Mouse (Mus musculus): ENCODE results near the gene Trpm3. TPM values are rescaled to one million over a fixed set of nuclear protein-coding genes. Genes with fewer than 3 reads are reported as not detected.
A peak's percentile ranks its signal among the peaks of the same experiment; 100 is the strongest.

The Trpm3 gene
- polyA plus RNA-seq, 1 experiment from 2014 or later, result 4.9 TPM

DNA sequence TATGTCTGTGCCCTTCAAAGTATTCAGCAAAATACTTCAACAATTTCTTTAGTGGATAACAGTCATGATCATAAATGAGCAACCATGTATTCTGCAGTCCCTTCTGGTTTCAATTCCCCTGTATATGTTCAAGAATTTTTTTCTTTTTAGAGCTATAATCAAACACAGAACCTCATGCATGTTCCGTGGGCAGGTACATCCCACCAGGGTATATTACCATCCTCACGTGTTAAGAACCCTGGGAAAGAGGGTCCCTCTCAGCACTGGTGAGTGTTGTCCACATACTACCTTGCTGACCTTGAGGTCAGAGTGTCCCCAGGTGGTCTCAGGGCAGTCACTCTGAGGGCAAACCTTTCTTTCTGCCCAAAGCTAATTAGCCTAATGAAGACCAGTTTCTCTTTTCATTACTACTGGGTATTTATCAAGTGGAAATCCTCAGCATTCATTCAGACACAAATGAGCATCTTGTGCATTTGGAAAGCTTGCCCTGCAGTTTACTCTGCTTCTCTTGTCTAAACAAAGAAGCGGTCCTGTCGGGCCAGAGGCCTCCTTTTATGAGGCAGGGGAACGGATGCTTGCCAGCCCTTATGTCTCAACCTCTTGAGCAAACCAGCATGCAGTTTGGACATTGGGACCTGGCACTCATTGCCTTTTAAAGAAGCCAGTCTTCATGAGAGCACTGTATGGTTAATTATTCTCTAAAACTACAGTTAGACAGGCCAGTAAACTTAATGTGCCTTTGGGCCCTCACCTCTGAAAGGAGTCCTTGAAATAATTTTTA, 562.2 kb downstream of the Trpm3 start:
- WGBS, result 14% methylated on average over 5 of the region's 5 CpGs
- H3K9ac ChIP-seq (replicated peaks; ENCODE audit: low read length), result no peak overlapping the region
- no peaks in the 10 kb centered on the region for H3K9me3 ChIP-seq (replicated peaks; ENCODE audit: control insufficient read depth, low read length)
- no peaks in the 10 kb centered on the region for H3K36me3 ChIP-seq (replicated peaks; ENCODE audit: control insufficient read depth, insufficient read depth, low read depth, low read length)
- H3K4me1 ChIP-seq (ENCODE audit: control insufficient read depth, insufficient read depth, low read length), result no peaks in the 10 kb centered on the region
- no peak overlapping the region for H3K27ac ChIP-seq (replicated peaks; ENCODE audit: low read depth, low read length)
- no peak overlapping the region for H3K4me3 ChIP-seq (ENCODE audit: low read depth, low read length)
- peak; percentile 62; the same call in 1 of the 2 replicates for ATAC-seq (replicated peaks; ENCODE audit: insufficient number of reproducible peaks, low FRiP score, low TSS enrichment, low read depth)
- no peak for DNase-seq (ENCODE audit: low spot score)
- H3K4me2 ChIP-seq (ENCODE audit: low read depth, low read length), result no peak overlapping the region
- H3K27me3 ChIP-seq (ENCODE audit: control insufficient read depth, insufficient read depth, low read length), result no peaks in the 10 kb centered on the region

DNA sequence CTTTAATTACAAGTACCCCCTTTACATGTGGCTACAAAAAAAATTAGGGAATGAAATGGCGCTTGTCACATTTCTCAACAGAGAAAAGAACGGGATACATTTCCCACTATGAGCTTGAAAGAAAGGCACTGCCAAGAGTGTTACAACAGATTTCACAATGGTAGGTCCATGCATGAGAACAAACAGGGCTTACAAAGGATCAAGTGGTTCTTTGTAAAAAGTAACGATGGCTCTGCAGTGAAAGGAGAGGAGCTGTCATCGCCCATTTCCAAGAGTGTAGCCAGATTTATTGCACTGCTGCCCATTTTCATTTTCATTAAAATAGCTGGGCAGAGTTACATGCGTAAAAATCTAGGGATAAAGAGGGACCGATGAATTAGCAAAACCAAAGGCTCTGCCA, 565.0 kb downstream of the Trpm3 start:
- DNase-seq (ENCODE audit: low spot score) (no peak), ATAC-seq (replicated peaks; ENCODE audit: insufficient number of reproducible peaks, low FRiP score, low TSS enrichment, low read depth) (no peak)
- Histone ChIP-seq H3K36me3 (replicated peaks; ENCODE audit: control insufficient read depth, insufficient read depth, low read depth, low read length) (no peaks in the 10 kb centered on the region), H3K9me3 (replicated peaks; ENCODE audit: control insufficient read depth, low read length) (no peaks in the 10 kb centered on the region), H3K4me3 (ENCODE audit: low read depth, low read length) (no peak overlapping the region), H3K27ac (replicated peaks; ENCODE audit: low read depth, low read length) (no peak overlapping the region), H3K4me2 (ENCODE audit: low read depth, low read length) (no peak overlapping the region), H3K4me1 (ENCODE audit: control insufficient read depth, insufficient read depth, low read length) (no peaks in the 10 kb centered on the region), H3K27me3 (ENCODE audit: control insufficient read depth, insufficient read depth, low read length) (no peaks in the 10 kb centered on the region), H3K9ac (replicated peaks; ENCODE audit: low read length) (no peak overlapping the region)
- WGBS, result 62% methylated on average over 6 of the region's 6 CpGs

DNA sequence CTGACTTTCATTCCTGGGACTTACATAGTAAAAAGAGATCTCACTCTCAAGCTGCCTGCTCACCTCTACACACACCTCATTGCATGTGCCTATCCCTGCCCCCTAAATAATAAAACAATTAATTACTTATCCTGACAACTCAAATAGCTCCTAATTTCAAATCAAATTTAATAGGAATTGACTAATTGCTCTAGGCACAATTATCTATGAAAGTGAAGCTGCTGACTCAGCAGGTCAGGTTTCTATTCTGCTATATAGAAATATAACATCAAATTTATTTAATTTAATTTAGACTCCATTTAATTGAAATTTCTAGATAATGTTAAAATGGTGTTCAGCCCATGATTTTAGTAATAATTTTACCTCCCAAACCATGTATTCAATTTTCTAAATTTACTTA, 566.6 kb downstream of the Trpm3 start:
- no peaks in the 10 kb centered on the region for H3K27me3 ChIP-seq (ENCODE audit: control insufficient read depth, insufficient read depth, low read length)
- H3K4me1 ChIP-seq (ENCODE audit: control insufficient read depth, insufficient read depth, low read length), result no peaks in the 10 kb centered on the region
- no peak overlapping the region for H3K4me2 ChIP-seq (ENCODE audit: low read depth, low read length)
- DNase-seq (ENCODE audit: low spot score), result no peak
- H3K27ac ChIP-seq (replicated peaks; ENCODE audit: low read depth, low read length), result no peak overlapping the region
- no peak overlapping the region for H3K9ac ChIP-seq (replicated peaks; ENCODE audit: low read length)
- ATAC-seq (replicated peaks; ENCODE audit: insufficient number of reproducible peaks, low FRiP score, low TSS enrichment, low read depth), result no peak
- H3K9me3 ChIP-seq (replicated peaks; ENCODE audit: control insufficient read depth, low read length), result no peaks in the 10 kb centered on the region
- no peaks in the 10 kb centered on the region for H3K36me3 ChIP-seq (replicated peaks; ENCODE audit: control insufficient read depth, insufficient read depth, low read depth, low read length)
- no peak overlapping the region for H3K4me3 ChIP-seq (ENCODE audit: low read depth, low read length)

DNA sequence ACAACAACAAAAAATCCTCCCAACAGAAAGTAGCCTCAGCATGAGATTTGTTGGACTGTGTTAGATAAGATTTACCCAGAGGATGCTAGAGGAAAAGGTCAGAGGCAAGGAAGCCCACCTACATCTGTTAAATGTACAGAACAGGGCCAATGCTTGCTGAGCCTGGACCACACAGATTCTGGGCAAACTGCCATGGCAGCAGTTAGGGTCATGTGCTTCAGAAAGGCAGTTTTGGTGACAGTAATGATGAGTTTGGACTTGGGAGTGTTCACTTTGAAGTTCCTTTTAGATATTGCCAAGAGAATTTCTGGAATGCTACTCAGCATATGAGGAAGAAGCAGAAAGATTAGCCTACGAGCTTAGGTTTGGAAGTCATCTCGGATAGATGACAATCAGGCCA, 580.2 kb downstream of the Trpm3 start:
- Histone ChIP-seq H3K9me3 (replicated peaks; ENCODE audit: control insufficient read depth, low read length) (no peaks in the 10 kb centered on the region), H3K9ac (replicated peaks; ENCODE audit: low read length) (no peak overlapping the region), H3K27ac (replicated peaks; ENCODE audit: low read depth, low read length) (no peak overlapping the region), H3K4me2 (ENCODE audit: low read depth, low read length) (no peak overlapping the region), H3K36me3 (replicated peaks; ENCODE audit: control insufficient read depth, insufficient read depth, low read depth, low read length) (no peaks in the 10 kb centered on the region), H3K4me1 (ENCODE audit: control insufficient read depth, insufficient read depth, low read length) (no peaks in the 10 kb centered on the region), H3K27me3 (ENCODE audit: control insufficient read depth, insufficient read depth, low read length) (no peaks in the 10 kb centered on the region), H3K4me3 (ENCODE audit: low read depth, low read length) (no peak overlapping the region)
- no peak for ATAC-seq (replicated peaks; ENCODE audit: insufficient number of reproducible peaks, low FRiP score, low TSS enrichment, low read depth)
- DNase-seq (ENCODE audit: low spot score), result no peak
- WGBS, result 84% methylated on average over 2 of the region's 2 CpGs

DNA sequence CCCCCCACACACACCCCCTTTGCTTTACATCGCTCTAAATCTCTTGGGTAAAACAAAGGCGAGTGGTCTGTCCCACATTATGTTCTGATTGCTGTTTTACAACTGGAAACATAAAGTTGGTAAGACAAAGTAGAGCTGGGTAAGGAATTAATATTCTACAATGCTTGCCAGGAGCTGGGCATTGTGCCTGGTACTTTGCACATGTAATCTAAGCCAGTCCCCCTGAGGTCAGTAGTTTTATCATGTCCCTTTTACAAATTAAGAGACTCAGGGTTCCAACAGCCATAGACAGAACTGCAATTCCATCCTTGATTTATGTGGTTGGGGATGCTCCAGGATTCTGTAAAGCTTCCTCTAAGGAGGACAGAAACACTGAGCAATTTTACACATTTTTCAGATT, 591.0 kb downstream of the Trpm3 start:
- H3K4me3 ChIP-seq (ENCODE audit: low read depth, low read length), result no peak overlapping the region
- H3K9me3 ChIP-seq (replicated peaks; ENCODE audit: control insufficient read depth, low read length), result no peaks in the 10 kb centered on the region
- WGBS, result 88% methylated on average over 2 of the region's 2 CpGs
- H3K27ac ChIP-seq (replicated peaks; ENCODE audit: low read depth, low read length), result no peak overlapping the region
- ATAC-seq (replicated peaks; ENCODE audit: insufficient number of reproducible peaks, low FRiP score, low TSS enrichment, low read depth), result no peak
- no peaks in the 10 kb centered on the region for H3K36me3 ChIP-seq (replicated peaks; ENCODE audit: control insufficient read depth, insufficient read depth, low read depth, low read length)
- no peak overlapping the region for H3K4me2 ChIP-seq (ENCODE audit: low read depth, low read length)
- H3K27me3 ChIP-seq (ENCODE audit: control insufficient read depth, insufficient read depth, low read length), result no peaks in the 10 kb centered on the region
- no peak overlapping the region for H3K9ac ChIP-seq (replicated peaks; ENCODE audit: low read length)
- DNase-seq (ENCODE audit: low spot score), result no peak
- no peaks in the 10 kb centered on the region for H3K4me1 ChIP-seq (ENCODE audit: control insufficient read depth, insufficient read depth, low read length)

DNA sequence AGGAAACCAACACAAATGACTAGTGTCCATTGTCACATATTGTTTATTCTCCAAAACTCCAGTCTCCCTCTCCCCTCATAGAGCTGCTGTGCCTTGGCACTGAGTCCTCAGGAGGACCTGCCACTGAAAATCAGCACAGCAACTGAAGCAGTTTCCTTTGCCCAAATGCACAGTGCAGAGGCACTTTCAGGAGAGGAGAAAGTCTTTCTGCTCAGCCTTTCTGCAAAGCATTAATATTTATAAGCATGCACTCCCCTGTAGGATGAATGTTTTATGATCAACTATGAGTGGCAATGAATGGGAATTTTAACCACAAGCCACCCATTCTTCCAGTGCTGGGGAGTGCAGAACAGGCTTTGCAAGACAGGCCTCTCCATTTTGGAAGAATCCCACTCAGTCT, 592.1 kb downstream of the Trpm3 start:
- Histone ChIP-seq H3K4me2 (ENCODE audit: low read depth, low read length) (no peak overlapping the region), H3K9ac (replicated peaks; ENCODE audit: low read length) (no peak overlapping the region), H3K27me3 (ENCODE audit: control insufficient read depth, insufficient read depth, low read length) (no peaks in the 10 kb centered on the region), H3K4me1 (ENCODE audit: control insufficient read depth, insufficient read depth, low read length) (no peaks in the 10 kb centered on the region), H3K36me3 (replicated peaks; ENCODE audit: control insufficient read depth, insufficient read depth, low read depth, low read length) (no peaks in the 10 kb centered on the region), H3K27ac (replicated peaks; ENCODE audit: low read depth, low read length) (no peak overlapping the region), H3K9me3 (replicated peaks; ENCODE audit: control insufficient read depth, low read length) (no peaks in the 10 kb centered on the region), H3K4me3 (ENCODE audit: low read depth, low read length) (no peak overlapping the region)
- ATAC-seq (replicated peaks; ENCODE audit: insufficient number of reproducible peaks, low FRiP score, low TSS enrichment, low read depth) (no peak), DNase-seq (ENCODE audit: low spot score) (no peak)

DNA sequence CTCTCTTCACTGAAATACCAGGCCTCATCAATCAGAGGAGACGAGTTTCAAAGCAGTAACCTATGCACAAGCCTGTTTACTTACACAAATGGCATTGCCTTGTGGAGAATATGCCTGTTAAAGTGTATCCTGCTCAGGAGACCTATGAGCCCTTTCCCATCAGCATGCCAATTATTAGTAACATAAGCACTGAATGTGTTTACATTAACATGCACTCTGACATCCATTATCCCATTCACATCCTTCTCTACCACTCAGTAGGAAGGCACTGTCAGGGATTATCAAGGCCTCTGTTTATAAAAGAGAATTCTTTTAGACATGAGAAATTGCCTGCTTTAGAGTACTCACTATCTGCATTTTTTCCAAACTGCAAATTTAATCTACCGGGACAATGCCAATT, 598.0 kb downstream of the Trpm3 start:
- Histone ChIP-seq H3K4me2 (ENCODE audit: low read depth, low read length) (no peak overlapping the region), H3K36me3 (replicated peaks; ENCODE audit: control insufficient read depth, insufficient read depth, low read depth, low read length) (no peaks in the 10 kb centered on the region), H3K4me3 (ENCODE audit: low read depth, low read length) (no peak overlapping the region), H3K27ac (replicated peaks; ENCODE audit: low read depth, low read length) (no peak overlapping the region), H3K4me1 (ENCODE audit: control insufficient read depth, insufficient read depth, low read length) (no peaks in the 10 kb centered on the region), H3K9me3 (replicated peaks; ENCODE audit: control insufficient read depth, low read length) (no peaks in the 10 kb centered on the region), H3K27me3 (ENCODE audit: control insufficient read depth, insufficient read depth, low read length) (no peaks in the 10 kb centered on the region), H3K9ac (replicated peaks; ENCODE audit: low read length) (no peak overlapping the region)
- ATAC-seq (replicated peaks; ENCODE audit: insufficient number of reproducible peaks, low FRiP score, low TSS enrichment, low read depth), result no peak
- no peak for DNase-seq (ENCODE audit: low spot score)
- 48% methylated on average over 2 of the region's 2 CpGs for WGBS

DNA sequence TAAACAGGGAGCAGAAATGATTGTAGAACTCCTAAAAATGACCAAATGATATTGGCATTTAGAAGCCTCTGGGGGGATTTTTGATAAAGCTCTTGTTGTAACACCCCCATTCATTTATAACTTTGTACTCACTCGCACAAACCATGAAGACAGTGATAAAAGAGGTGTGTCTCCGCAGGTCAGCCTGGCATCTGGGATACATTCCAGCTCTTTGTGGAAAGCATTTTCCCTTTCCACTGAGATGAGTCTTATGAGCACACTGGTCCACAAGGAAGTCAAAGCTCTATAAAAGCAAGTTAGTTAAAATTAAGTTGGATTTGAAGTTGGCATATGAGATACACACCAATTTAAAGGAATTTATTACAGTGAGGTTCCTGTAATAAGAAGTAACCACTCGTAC, 600.4 kb downstream of the Trpm3 start:
- Histone ChIP-seq H3K27me3 (ENCODE audit: control insufficient read depth, insufficient read depth, low read length) (no peaks in the 10 kb centered on the region), H3K9ac (replicated peaks; ENCODE audit: low read length) (no peak overlapping the region), H3K4me3 (ENCODE audit: low read depth, low read length) (no peak overlapping the region), H3K4me1 (ENCODE audit: control insufficient read depth, insufficient read depth, low read length) (no peaks in the 10 kb centered on the region), H3K9me3 (replicated peaks; ENCODE audit: control insufficient read depth, low read length) (no peaks in the 10 kb centered on the region), H3K4me2 (ENCODE audit: low read depth, low read length) (no peak overlapping the region), H3K36me3 (replicated peaks; ENCODE audit: control insufficient read depth, insufficient read depth, low read depth, low read length) (no peaks in the 10 kb centered on the region), H3K27ac (replicated peaks; ENCODE audit: low read depth, low read length) (no peak overlapping the region)
- WGBS, result 85% methylated on average over 3 of the region's 3 CpGs
- ATAC-seq (replicated peaks; ENCODE audit: insufficient number of reproducible peaks, low FRiP score, low TSS enrichment, low read depth) (no peak), DNase-seq (ENCODE audit: low spot score) (no peak)

Data from embryonic facial prominence, embryonic 11.5 days (tissue).